Mouse (Mus musculus): Measurements from ENCODE around the gene Igfbp6.

- TF ChIP-seq CTCF (IDR thresholded peaks at IDR 0.05; ENCODE audit: insufficient read depth, low read depth, low read length) (no peak), POLR2A (IDR thresholded peaks at IDR 0.05; ENCODE audit: insufficient read depth, low read depth, low read length) (no peak)
Observed at GRCm38 (mm10) chr15:102183076-102183475, 38.9 kb downstream of the Igfbp6 start.

Data from olfactory bulb, adult 2 months (tissue).